Mouse (Mus musculus) embryonic facial prominence, embryonic 13.5 days (tissue): ENCODE measurements around the gene Dctpp1. TPM values are rescaled to one million over a fixed set of nuclear protein-coding genes. Genes with fewer than 3 reads are reported as not detected.
A peak's percentile ranks its signal among the peaks of the same experiment; 100 is the strongest.

Source experiments
- ATAC-seq: fragments of 200-750 bp; cut with Nextera tagmentation; 2 replicates; pipeline ENCODE4 v1.8.0; 2017; ENCODE audit warnings: low read depth; ENCODE audit not compliant: insufficient number of reproducible peaks, insufficient read depth, low FRiP score, low TSS enrichment
- H3K27ac ChIP-seq: fragments of 300-500 bp; sonication (generic); 2 replicates; pipeline ENCODE4 v1.5.1; 2015; ENCODE audit warnings: moderate library complexity, mild to moderate bottlenecking, inconsistent platforms
- H3K27me3 ChIP-seq: fragments of 300-500 bp; sonication (generic); 2 replicates; pipeline ENCODE4 v1.6.1; 2015; ENCODE audit warnings: mild to moderate bottlenecking, inconsistent platforms
- H3K36me3 ChIP-seq: fragments of 300-500 bp; sonication (generic); 2 replicates; pipeline ENCODE4 v1.6.1; 2015; ENCODE audit warnings: mild to moderate bottlenecking, inconsistent platforms
- H3K4me1 ChIP-seq: fragments of 300-500 bp; sonication (generic); 2 replicates; pipeline ENCODE4 v1.6.1; 2015; ENCODE audit warnings: inconsistent platforms
- H3K4me2 ChIP-seq: fragments of 300-500 bp; sonication (generic); 2 replicates; pipeline ENCODE4 v1.6.1; 2015; ENCODE audit warnings: moderate library complexity, mild to moderate bottlenecking, inconsistent platforms
- H3K4me3 ChIP-seq: fragments of 300-500 bp; sonication (generic); 2 replicates; pipeline ENCODE4 v1.5.1; 2015; ENCODE audit warnings: mild to moderate bottlenecking, inconsistent platforms
- H3K9ac ChIP-seq: fragments of 300-500 bp; sonication (generic); 2 replicates; pipeline ENCODE4 v1.6.1; 2015; ENCODE audit warnings: mild to moderate bottlenecking, inconsistent platforms
- H3K9me3 ChIP-seq: fragments of 300-500 bp; sonication (generic); 2 replicates; pipeline ENCODE4 v1.6.1; 2016; ENCODE audit warnings: inconsistent platforms
- WGBS: fragments of 180-500 bp; shearing (Covaris S2); methylation state at CpG from one replicate; pipeline ENCODE4 v1.1.7; 2015; ENCODE audit warnings: mixed read lengths; 5-methylcytosine and 5-hydroxymethylcytosine counted together
- polyA plus RNA-seq: library from polyadenylated mRNA; unstranded; fragments of >200 nt; fragmentation: Nextera tagmentation; extraction: Ambion mirVana; gene quantifications from 2 replicates; pipeline ENCODE4 v1.2.1, GENCODE M21; 2015

The Dctpp1 gene
- polyA plus RNA-seq = 156 and 206 TPM in 2 replicates

DNA sequence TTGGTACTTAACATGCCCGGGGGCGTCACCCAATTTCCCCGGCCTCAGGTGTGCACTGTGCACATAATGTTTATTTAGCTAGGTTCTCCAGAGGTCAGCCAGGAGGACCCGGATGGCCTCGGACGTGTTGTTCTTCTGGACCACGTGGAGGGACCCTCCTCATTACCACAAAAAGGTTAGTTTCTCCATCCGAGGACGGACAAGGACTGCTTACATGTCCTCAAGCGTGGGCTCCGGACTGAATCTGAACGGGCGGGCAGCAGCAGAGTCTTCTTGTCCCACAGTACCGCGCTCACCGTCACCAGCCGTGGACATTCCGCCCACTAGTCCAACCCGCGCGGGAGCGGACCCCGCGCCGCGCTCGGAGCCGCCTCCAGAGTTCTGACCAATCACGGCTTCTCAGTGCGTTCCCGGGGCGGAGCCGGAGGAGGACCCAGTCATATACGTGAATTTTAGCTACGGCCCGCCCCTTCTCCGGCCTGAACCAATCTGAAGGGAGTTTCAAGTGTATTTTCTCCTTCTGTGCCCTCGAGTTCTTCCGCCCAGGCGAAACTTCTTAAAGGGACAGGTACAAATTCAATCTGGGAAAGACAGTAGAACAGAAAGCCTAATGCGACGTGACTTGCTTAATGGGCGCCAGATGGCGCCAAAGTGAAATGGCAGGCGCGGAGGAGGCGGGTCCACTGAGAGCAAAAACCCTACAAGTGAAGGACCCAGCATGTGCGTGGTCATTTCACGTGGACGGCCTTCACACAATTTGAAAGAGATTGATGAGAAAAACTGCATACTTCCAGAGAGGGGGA, at the start of gene Dctpp1:
Dctpp1 (minus strand) TSS at position 401 of the 803 bp plus-strand sequence.
- peak within 1 kb of the TSS; percentile 79 for H3K9ac ChIP-seq
- H3K36me3 ChIP-seq = peaks cover 23% of the 10 kb centered on the region
- H3K4me1 ChIP-seq = peaks cover 22% of the 10 kb centered on the region
- no peaks in the 10 kb centered on the region for H3K9me3 ChIP-seq
- peak; percentile 96 for ATAC-seq
- under 1% methylated on average over 50 of the region's 50 CpGs for WGBS
- H3K27me3 ChIP-seq = no peaks in the 10 kb centered on the region
- H3K4me3 ChIP-seq = peak within 1 kb of the TSS; percentile 71
- H3K4me2 ChIP-seq = peak within 1 kb of the TSS; percentile 83
- H3K27ac ChIP-seq = peak within 1 kb of the TSS; percentile 39; the same call in 1 of the 2 replicates

DNA sequence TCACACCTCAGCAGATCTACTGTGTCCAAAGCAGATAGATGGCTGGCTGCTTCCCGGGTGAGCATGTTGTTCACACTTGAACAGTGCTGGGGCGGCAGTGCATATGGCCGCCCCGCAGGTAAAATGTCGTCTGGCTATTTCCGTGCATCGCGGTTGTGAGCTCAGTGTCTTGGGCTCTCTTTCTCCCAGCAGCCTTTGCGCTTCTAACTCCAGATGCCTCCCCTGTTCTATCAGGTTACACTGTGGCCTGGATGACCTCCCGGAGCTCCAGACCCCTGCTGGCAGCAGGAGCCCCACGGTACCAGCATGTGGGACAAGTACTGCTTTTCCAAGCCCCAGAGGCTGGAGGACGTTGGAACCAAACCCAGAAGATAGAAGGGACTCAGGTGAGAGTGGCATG, 49.4 kb upstream of the Dctpp1 start:
- no peaks in the 10 kb centered on the region for H3K27me3 ChIP-seq
- H3K4me1 ChIP-seq = no peaks in the 10 kb centered on the region
- 0 out of 2 replicates have a peak overlapping the region, but pooled peaks have one; percentile 27 for H3K9ac ChIP-seq
- no peak overlapping the region for H3K27ac ChIP-seq
- no peaks in the 10 kb centered on the region for H3K36me3 ChIP-seq
- H3K9me3 ChIP-seq = no peaks in the 10 kb centered on the region
- no peak overlapping the region for H3K4me2 ChIP-seq
- no peak for ATAC-seq
- H3K4me3 ChIP-seq = no peak overlapping the region
- WGBS = 61% methylated on average over 12 of the region's 12 CpGs

DNA sequence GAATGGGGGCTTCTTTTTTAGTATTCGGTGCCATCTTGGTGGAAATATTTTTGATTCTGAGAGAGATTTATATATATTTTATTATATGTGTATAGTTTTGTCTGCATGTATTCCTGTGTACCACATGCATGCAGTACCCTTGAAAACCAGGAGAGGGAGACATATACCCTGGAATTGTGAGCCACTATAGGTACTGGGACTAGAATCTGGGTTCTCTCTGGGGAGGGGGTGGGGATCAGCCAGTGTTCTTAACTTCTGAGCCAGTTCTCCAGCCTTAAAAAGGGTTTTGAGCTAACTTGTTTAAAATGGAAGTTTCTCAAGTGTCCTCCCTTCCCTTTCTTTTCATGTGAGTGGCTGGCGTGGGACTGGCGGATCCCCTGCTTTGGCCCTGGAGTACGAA, 48.4 kb upstream of the Dctpp1 start:
- no peaks in the 10 kb centered on the region for H3K36me3 ChIP-seq
- no peak for ATAC-seq
- H3K4me2 ChIP-seq = no peak overlapping the region
- H3K4me3 ChIP-seq = no peak overlapping the region
- 71% methylated on average over 4 of the region's 4 CpGs for WGBS
- H3K9me3 ChIP-seq = no peaks in the 10 kb centered on the region
- H3K4me1 ChIP-seq = no peaks in the 10 kb centered on the region
- H3K9ac ChIP-seq = 0 out of 2 replicates have a peak overlapping the region, but pooled peaks have one; percentile 2
- H3K27me3 ChIP-seq = no peaks in the 10 kb centered on the region
- no peak overlapping the region for H3K27ac ChIP-seq

DNA sequence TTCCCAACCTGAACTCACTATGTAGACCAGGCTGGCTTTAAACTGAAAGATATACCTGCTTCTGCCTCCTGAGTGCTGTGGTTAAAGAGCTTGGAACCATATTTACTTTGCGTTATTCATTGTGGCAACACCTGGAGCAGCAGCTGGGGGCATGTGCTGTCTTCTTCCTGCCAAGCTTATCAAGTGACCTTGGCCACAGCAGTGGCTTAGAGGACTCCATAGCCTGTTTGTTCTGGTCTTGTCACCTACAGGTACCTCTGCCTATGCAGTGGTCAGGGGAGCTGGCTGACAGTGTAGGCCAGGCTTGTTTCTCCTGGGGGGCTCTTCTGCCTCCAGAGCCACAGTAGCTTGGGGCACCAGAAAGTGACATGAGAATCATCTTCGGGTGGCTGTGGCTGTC, 47.9 kb upstream of the Dctpp1 start:
- no peak for ATAC-seq
- H3K9me3 ChIP-seq = no peaks in the 10 kb centered on the region
- H3K4me2 ChIP-seq = no peak overlapping the region
- 86% methylated on average over 2 of the region's 2 CpGs for WGBS
- no peaks in the 10 kb centered on the region for H3K36me3 ChIP-seq
- no peak overlapping the region for H3K9ac ChIP-seq
- H3K4me3 ChIP-seq = no peak overlapping the region
- no peaks in the 10 kb centered on the region for H3K27me3 ChIP-seq
- no peaks in the 10 kb centered on the region for H3K4me1 ChIP-seq
- no peak overlapping the region for H3K27ac ChIP-seq

- Histone ChIP-seq H3K4me2 (no peak overlapping the region), H3K4me3 (no peak overlapping the region), H3K27me3 (no peaks in the 10 kb centered on the region), H3K4me1 (no peaks in the 10 kb centered on the region), H3K9ac (no peak overlapping the region), H3K36me3 (no peaks in the 10 kb centered on the region), H3K27ac (no peak overlapping the region), H3K9me3 (no peaks in the 10 kb centered on the region)
- WGBS = 93% methylated on average over 5 of the region's 5 CpGs
- no peak for ATAC-seq
These were observed 37.2 kb upstream of the Dctpp1 start for GRCm38 (mm10) chr7:127297586-127298193.

- H3K4me1 ChIP-seq = no peaks in the 10 kb centered on the region
- no peak overlapping the region for H3K4me2 ChIP-seq
- no peak overlapping the region for H3K4me3 ChIP-seq
- no peak overlapping the region for H3K27ac ChIP-seq
- no peaks in the 10 kb centered on the region for H3K27me3 ChIP-seq
- H3K9me3 ChIP-seq = no peaks in the 10 kb centered on the region
- H3K36me3 ChIP-seq = no peaks in the 10 kb centered on the region
- ATAC-seq = no peak
- WGBS = 84% methylated on average over 5 of the region's 5 CpGs
- H3K9ac ChIP-seq = no peak overlapping the region
These were observed 36.5 kb upstream of the Dctpp1 start for GRCm38 (mm10) chr7:127296786-127297555.

- 86% methylated on average over 11 of the region's 11 CpGs for WGBS
- no peaks in the 10 kb centered on the region for H3K9me3 ChIP-seq
- ATAC-seq = no peak
- H3K9ac ChIP-seq = no peak within 1 kb of the TSS
- H3K4me3 ChIP-seq = no peak within 1 kb of the TSS
- H3K27me3 ChIP-seq = no peaks in the 10 kb centered on the region
- no peaks in the 10 kb centered on the region for H3K4me1 ChIP-seq
- no peaks in the 10 kb centered on the region for H3K36me3 ChIP-seq
- no peak within 1 kb of the TSS for H3K27ac ChIP-seq
- no peak within 1 kb of the TSS for H3K4me2 ChIP-seq
These were observed 35.6 kb upstream of the Dctpp1 start, which contains the start of gene Itgal for GRCm38 (mm10) chr7:127296098-127296497. Gene Itgal, plus strand, starts transcription at chr7:127296260.

DNA sequence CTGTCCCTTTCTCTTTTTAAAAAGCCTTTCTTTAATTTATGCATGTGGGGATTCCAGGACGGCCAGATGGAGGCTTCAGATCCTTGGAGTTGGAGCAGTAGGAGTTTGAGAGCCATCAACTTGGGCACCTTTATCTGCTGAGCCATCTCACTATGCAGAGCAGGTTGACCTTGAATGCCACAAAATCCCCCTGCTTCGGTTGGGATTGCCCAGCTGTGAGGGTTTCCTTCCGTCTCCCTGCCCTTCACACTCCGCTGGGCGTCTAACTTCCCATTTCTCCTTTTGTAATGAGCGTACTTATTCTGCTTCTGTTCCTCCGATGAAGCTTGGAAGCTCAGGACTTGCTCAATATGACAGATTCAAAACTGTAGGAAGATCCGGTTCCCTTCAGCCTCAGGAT, 29.6 kb upstream of the Dctpp1 start:
- Histone ChIP-seq H3K4me1 (peaks cover 2% of the 10 kb centered on the region; the same call in 1 of the 2 replicates), H3K9ac (no peak overlapping the region), H3K4me2 (no peak overlapping the region), H3K27ac (no peak overlapping the region), H3K4me3 (no peak overlapping the region), H3K36me3 (no peaks in the 10 kb centered on the region), H3K9me3 (peaks cover 13% of the 10 kb centered on the region), H3K27me3 (no peaks in the 10 kb centered on the region)
- no peak for ATAC-seq
- 57% methylated on average over 8 of the region's 8 CpGs for WGBS

DNA sequence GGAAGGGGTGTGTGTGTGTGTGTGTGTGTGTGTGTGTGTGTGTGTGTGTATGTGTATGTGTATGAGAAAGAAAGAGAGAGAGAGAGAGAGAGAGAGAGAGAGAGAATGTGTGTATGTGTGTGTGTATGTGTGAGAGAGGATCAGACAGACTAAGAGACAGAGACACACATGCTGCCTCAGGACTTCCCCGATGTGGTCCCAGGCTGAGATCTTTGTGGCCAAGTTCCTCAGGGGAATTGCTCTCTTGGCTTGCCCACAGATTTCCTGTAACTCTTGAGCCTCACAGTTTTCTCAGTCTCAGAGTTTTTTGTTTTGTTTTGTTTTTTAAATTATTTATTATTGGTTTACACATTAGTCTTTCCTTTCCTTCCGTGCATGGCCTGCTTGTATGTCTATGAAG, 28.8 kb upstream of the Dctpp1 start:
- no peaks in the 10 kb centered on the region for H3K36me3 ChIP-seq
- no peak overlapping the region for H3K4me3 ChIP-seq
- H3K27me3 ChIP-seq = no peaks in the 10 kb centered on the region
- no peak overlapping the region for H3K4me2 ChIP-seq
- WGBS = 72% methylated on average over 2 of the region's 2 CpGs
- H3K4me1 ChIP-seq = peaks cover 2% of the 10 kb centered on the region; the same call in 1 of the 2 replicates
- no peak overlapping the region for H3K9ac ChIP-seq
- peaks cover 13% of the 10 kb centered on the region for H3K9me3 ChIP-seq
- H3K27ac ChIP-seq = no peak overlapping the region
- no peak for ATAC-seq

DNA sequence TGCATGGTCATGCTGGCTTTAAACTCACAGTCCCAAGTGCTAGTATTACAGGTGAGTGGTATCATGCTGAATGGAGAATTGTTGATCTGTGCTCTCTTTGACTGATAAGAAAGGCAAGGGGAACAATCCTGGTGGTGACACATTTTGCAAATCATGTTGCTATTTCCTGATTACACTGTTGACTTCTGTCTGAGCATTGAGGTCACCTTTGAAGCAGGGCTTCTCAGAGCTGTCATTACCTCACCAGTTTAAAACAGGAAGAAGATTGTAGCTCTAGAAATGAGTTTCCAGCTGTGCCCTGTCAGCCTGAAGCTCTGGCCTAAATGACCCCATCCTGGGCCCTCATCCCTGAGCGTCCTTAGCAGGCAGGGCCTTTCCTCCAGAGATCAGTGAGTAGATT, 27.4 kb upstream of the Dctpp1 start:
- 77% methylated on average over 1 of the region's 1 CpGs for WGBS
- no peaks in the 10 kb centered on the region for H3K27me3 ChIP-seq
- no peak overlapping the region for H3K27ac ChIP-seq
- ATAC-seq = no peak
- H3K4me2 ChIP-seq = no peak overlapping the region
- H3K36me3 ChIP-seq = no peaks in the 10 kb centered on the region
- H3K9ac ChIP-seq = no peak overlapping the region
- no peak overlapping the region for H3K4me3 ChIP-seq
- H3K9me3 ChIP-seq = peaks cover 13% of the 10 kb centered on the region
- H3K4me1 ChIP-seq = peaks cover 2% of the 10 kb centered on the region; the same call in 1 of the 2 replicates

- Histone ChIP-seq H3K27ac (no peak overlapping the region), H3K4me1 (peaks cover 2% of the 10 kb centered on the region; the same call in 1 of the 2 replicates), H3K36me3 (no peaks in the 10 kb centered on the region), H3K4me3 (no peak overlapping the region), H3K4me2 (no peak overlapping the region), H3K9me3 (peaks cover 13% of the 10 kb centered on the region), H3K9ac (no peak overlapping the region), H3K27me3 (no peaks in the 10 kb centered on the region)
- WGBS = 68% methylated on average over 10 of the region's 10 CpGs
- ATAC-seq = no peak
These were observed 24.6 kb upstream of the Dctpp1 start for GRCm38 (mm10) chr7:127285154-127285553.
